Mouse (Mus musculus): ENCODE measurements around the gene Dnajc25. TPM values are rescaled to one million over a fixed set of nuclear protein-coding genes. Genes with fewer than 3 reads are reported as not detected.

The Dnajc25 gene
- polyA plus RNA-seq, 1 experiment from 2014 or later: 7.9 TPM

Other genes with a start within 250 kb of the Dnajc25 start
- gene Olfr267, start 207.3 kb upstream of the Dnajc25 start, polyA plus RNA-seq (2014; fragmentation: Nextera tagmentation; extraction: Ambion mirVana): not detected in 2 replicates
- gene Ecpas, start 82.3 kb upstream of the Dnajc25 start, polyA plus RNA-seq (2014; fragmentation: Nextera tagmentation; extraction: Ambion mirVana): 36.9 and 47.7 TPM in 2 replicates
- 1.3 and 1.5 TPM in 2 replicates for gene Zkscan16, start 51.4 kb upstream of the Dnajc25 start, polyA plus RNA-seq (2014; fragmentation: Nextera tagmentation; extraction: Ambion mirVana)
- gene Ptgr1, start 7.9 kb upstream of the Dnajc25 start, polyA plus RNA-seq (2014; fragmentation: Nextera tagmentation; extraction: Ambion mirVana): 14.7 and 16.1 TPM in 2 replicates
- gene Gm20503, start 8.1 kb downstream of the Dnajc25 start, polyA plus RNA-seq (2014; fragmentation: Nextera tagmentation; extraction: Ambion mirVana): 8.3 and 10.6 TPM in 2 replicates
- 89.6 and 89.7 TPM in 2 replicates for gene Gng10, start 40.0 kb downstream of the Dnajc25 start, polyA plus RNA-seq (2014; fragmentation: Nextera tagmentation; extraction: Ambion mirVana)
- not detected in 2 replicates for gene AI481877, start 143.9 kb downstream of the Dnajc25 start, polyA plus RNA-seq (2014; fragmentation: Nextera tagmentation; extraction: Ambion mirVana)
- 12.1 and 12.4 TPM in 2 replicates for gene Ugcg, start 194.2 kb downstream of the Dnajc25 start, polyA plus RNA-seq (2014; fragmentation: Nextera tagmentation; extraction: Ambion mirVana)

All from neural tube, embryonic 11.5 days (tissue).